Mouse (Mus musculus): ENCODE data around the gene 1600002K03Rik.

DNA sequence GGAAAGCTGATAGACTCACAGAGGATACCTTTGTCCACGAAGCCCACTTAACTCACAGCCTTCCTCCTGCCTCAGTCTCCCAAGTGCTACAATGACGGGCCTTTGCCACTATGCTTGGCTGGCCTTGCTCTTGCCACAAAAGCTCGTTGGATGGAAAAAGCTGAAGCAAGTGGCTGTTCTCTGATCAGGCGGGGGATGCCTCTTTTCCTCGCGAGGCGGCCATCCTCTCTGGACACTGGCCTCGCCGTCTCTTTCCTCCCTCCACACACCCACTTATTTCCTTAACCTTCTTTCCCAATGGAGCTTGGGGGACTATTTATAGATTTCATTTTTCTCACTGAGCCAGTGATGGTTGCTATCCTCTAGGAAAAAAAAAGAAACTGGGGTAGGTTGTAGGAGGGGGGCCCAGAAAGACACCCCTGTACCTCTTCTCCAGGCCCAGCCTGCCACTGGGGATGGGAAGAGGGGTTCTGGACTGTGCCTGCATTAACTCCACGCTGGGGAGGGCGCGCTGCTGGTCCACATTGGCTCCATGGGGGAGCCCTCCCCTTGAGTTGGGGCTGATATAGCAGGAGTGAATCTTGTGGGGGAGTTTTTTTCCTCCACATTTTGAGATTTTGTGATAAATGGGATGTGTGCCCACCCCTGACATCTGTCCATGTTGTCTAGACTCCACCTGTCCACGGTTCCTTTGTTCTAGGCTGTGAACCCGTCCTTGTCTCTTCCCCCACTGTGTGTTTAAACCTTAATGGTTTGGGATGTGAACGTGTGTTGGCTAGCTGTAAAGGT is 15.4 kb upstream of the 1600002K03Rik start:
- TF ChIP-seq TAL1 (IDR thresholded peaks at IDR 0.05; ENCODE audit: low read length) (no peak), GATA1 (IDR thresholded peaks at IDR 0.05; ENCODE audit: low read length) (no peak)
